Mouse (Mus musculus): ENCODE measurements around the gene Cdc26. TPM values are rescaled to one million over a fixed set of nuclear protein-coding genes. Genes with fewer than 3 reads are reported as not detected.

Gene Cdc26
- polyA plus RNA-seq, 1 experiment from 2014 or later: 77.1 TPM

DNA sequence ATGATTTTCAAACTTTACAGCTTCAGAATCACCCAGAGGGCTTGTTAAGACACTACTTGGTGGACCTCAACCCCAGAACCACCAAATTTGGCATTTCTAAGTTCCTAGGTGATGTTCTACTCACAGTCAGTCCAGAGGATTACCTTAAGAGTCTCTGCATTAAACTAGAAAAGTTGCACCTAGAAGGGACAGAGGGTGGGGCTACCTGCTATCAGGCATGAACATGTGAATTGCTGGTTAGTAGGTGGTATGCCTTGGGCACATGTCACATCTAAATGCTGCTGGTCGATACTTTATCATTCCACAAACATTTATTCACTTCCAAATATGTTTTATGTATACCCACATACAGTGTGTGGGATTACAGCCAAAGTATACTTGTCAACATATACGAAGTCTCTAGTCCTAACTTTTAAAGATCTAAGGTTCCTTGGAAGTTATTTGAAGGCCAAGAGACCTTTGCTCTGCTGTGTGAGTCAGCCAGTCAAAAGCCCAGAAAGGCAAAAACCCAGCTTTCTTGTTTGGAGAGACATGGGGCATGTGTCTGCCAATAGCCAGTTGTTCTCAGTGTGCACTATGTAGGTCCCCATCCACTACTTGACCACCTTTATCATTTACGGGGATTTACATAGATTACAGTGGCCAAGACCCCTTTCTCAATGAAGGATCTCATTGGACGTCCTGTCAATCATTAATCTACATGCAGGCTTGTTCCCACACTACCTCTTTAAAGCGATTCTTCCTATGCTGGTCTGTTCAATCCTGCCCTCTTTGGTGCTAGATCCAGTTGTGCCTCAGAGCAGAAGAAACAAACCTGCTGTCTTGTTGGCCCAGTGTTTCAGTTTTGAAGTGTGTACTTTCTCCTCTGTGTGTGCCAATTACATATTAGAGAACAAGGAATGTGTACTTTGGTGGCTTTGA lies 18.6 kb downstream of the Cdc26 start:
- H3K4me3 ChIP-seq (ENCODE audit: low read depth, low read length): no peak overlapping the region
- H3K27ac ChIP-seq (ENCODE audit: low read depth, low read length): no peak overlapping the region
- peaks cover 17% of the 10 kb centered on the region for H3K36me3 ChIP-seq (ENCODE audit: control insufficient read depth, insufficient read depth, low read length)
- no peaks in the 10 kb centered on the region for H3K27me3 ChIP-seq (ENCODE audit: control insufficient read depth, insufficient read depth, low read length)
- H3K4me2 ChIP-seq (ENCODE audit: low read depth, low read length): no peak overlapping the region
- 94% methylated on average over 5 of the region's 5 CpGs for WGBS
- no peaks in the 10 kb centered on the region for H3K9me3 ChIP-seq (ENCODE audit: control insufficient read depth, low read length)
- no peaks in the 10 kb centered on the region for H3K4me1 ChIP-seq (ENCODE audit: control insufficient read depth, insufficient read depth, low read length)
- ATAC-seq (ENCODE audit: low read depth): no peak
- no peak overlapping the region for H3K9ac ChIP-seq (replicated peaks; ENCODE audit: low read depth, low read length)

DNA sequence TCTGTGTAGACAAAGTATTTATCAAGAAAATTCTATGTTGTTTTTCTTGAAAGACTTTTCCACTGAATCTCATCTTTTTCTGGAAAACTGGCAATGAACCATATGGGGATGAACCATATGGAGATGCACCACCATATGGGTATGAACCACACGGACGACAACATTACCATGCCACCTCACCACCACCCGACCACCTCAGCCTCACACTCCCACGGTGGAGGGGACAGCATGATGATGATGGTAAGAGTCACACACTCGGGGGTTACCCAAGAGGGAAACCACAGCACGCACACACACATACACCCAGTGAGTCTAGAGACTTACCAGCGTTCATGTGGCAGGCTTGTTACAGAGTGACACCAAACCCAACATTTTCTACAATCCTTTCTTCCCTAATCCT lies 23.0 kb downstream of the Cdc26 start:
- no peaks in the 10 kb centered on the region for H3K4me1 ChIP-seq (ENCODE audit: control insufficient read depth, insufficient read depth, low read length)
- no peak overlapping the region for H3K9ac ChIP-seq (replicated peaks; ENCODE audit: low read depth, low read length)
- no peaks in the 10 kb centered on the region for H3K27me3 ChIP-seq (ENCODE audit: control insufficient read depth, insufficient read depth, low read length)
- no peak overlapping the region for H3K4me3 ChIP-seq (ENCODE audit: low read depth, low read length)
- H3K9me3 ChIP-seq (ENCODE audit: control insufficient read depth, low read length): no peaks in the 10 kb centered on the region
- no peak overlapping the region for H3K27ac ChIP-seq (ENCODE audit: low read depth, low read length)
- H3K36me3 ChIP-seq (ENCODE audit: control insufficient read depth, insufficient read depth, low read length): peaks cover 11% of the 10 kb centered on the region; the same call in 1 of the 2 replicates
- no peak overlapping the region for H3K4me2 ChIP-seq (ENCODE audit: low read depth, low read length)
- no peak for ATAC-seq (ENCODE audit: low read depth)
- WGBS: 93% methylated on average over 7 of the region's 7 CpGs

DNA sequence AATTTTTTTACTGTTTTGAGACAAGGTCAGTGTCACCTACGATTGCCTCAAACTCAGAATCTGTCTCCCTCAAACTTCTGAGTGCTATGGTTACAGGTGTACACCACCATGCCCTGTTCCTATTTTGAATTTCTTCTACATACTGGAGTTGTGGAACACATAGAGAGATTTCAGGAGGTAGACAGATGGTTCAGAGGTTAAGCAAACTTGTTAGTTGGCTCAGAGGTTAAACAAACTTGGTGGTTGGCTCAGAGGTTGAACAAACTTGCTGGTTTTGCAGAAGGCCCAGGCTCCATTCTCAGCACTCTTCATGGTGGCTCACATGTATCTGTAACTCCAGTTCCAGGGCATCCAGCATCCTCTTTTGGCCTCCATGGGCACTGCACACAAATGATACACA lies 24.3 kb downstream of the Cdc26 start:
- peaks cover 7% of the 10 kb centered on the region; the same call in 1 of the 2 replicates for H3K36me3 ChIP-seq (ENCODE audit: control insufficient read depth, insufficient read depth, low read length)
- H3K9ac ChIP-seq (replicated peaks; ENCODE audit: low read depth, low read length): no peak overlapping the region
- no peak overlapping the region for H3K4me3 ChIP-seq (ENCODE audit: low read depth, low read length)
- no peaks in the 10 kb centered on the region for H3K27me3 ChIP-seq (ENCODE audit: control insufficient read depth, insufficient read depth, low read length)
- no peak for ATAC-seq (ENCODE audit: low read depth)
- 95% methylated on average over 1 of the region's 1 CpGs for WGBS
- no peak overlapping the region for H3K4me2 ChIP-seq (ENCODE audit: low read depth, low read length)
- no peaks in the 10 kb centered on the region for H3K4me1 ChIP-seq (ENCODE audit: control insufficient read depth, insufficient read depth, low read length)
- no peaks in the 10 kb centered on the region for H3K9me3 ChIP-seq (ENCODE audit: control insufficient read depth, low read length)
- no peak overlapping the region for H3K27ac ChIP-seq (ENCODE audit: low read depth, low read length)

DNA sequence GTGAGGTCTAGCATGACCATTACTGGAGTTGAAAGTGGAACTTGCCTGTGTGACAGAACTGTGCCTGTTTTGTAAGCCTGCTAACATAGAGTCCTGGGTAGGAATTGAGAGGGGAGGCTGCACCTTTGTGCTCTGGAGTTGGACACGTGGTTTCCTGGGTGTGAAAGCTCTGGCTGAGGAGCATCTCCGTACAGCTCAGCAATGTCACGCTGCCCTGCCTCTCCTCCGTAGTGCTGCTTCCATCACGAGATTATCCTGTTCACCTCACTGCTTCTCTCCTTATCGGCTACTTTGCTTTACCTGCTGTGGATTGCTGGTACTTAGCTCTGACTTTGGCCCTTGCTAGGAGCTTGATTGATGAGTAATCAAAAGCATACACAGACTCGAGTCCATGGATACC lies 24.7 kb downstream of the Cdc26 start:
- no peaks in the 10 kb centered on the region for H3K4me1 ChIP-seq (ENCODE audit: control insufficient read depth, insufficient read depth, low read length)
- no peak overlapping the region for H3K4me3 ChIP-seq (ENCODE audit: low read depth, low read length)
- no peak for ATAC-seq (ENCODE audit: low read depth)
- no peaks in the 10 kb centered on the region for H3K9me3 ChIP-seq (ENCODE audit: control insufficient read depth, low read length)
- 91% methylated on average over 7 of the region's 7 CpGs for WGBS
- H3K4me2 ChIP-seq (ENCODE audit: low read depth, low read length): no peak overlapping the region
- no peak overlapping the region for H3K9ac ChIP-seq (replicated peaks; ENCODE audit: low read depth, low read length)
- H3K27ac ChIP-seq (ENCODE audit: low read depth, low read length): no peak overlapping the region
- H3K36me3 ChIP-seq (ENCODE audit: control insufficient read depth, insufficient read depth, low read length): peaks cover 7% of the 10 kb centered on the region; the same call in 1 of the 2 replicates
- no peaks in the 10 kb centered on the region for H3K27me3 ChIP-seq (ENCODE audit: control insufficient read depth, insufficient read depth, low read length)

DNA sequence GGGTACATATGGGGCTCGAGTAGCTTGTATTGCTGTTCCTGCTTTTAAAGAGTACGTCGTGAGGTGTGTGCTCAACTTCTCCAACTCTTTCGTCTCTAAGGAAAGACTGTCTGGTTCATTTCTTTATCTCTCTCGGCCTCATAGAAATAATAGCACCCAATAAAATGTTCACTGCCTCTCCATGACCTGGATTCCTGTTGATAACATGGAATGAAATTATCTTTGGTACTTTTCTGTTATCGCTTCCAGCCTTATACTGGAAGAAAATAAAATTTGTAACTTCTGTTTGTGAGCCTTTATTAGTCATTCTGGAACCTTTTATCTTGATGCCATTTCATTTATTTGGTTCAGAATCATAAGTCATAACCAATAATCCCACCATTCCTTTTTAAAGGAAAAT lies 25.2 kb downstream of the Cdc26 start:
- no peaks in the 10 kb centered on the region for H3K27me3 ChIP-seq (ENCODE audit: control insufficient read depth, insufficient read depth, low read length)
- no peak for ATAC-seq (ENCODE audit: low read depth)
- no peak overlapping the region for H3K4me3 ChIP-seq (ENCODE audit: low read depth, low read length)

DNA sequence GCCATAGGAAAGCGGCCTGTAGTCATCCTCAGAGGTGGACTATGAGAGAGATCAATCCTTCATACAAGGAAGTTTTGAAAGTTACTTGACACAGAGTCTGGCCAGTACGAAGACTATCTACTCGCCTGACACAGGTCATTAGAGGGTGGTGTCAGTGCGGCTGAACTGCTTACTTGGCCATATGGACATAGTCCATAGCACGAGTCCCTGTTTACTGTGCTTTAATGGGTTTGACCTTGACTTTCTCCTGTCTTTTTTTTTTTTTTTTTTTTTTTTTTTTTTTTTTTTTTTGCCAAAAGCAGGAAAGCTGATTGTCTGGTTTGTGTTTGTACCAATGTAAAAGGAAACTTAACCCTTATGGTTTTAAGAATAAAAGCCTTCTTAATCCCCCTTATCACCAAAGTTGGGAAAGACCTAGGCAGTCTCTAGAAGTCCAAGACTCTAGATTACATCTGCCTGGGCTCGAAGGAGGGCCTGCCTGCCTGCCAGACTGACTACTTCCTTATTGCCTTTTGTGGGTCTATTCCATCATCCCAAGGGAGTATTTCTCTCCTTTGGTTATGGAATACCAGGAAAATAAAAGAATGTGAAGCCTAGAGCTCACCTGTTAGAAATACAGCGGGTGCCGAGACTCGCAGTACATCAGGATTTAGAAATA lies 28.6 kb downstream of the Cdc26 start:
- Histone ChIP-seq H3K36me3 (ENCODE audit: control insufficient read depth, insufficient read depth, low read length) (no peaks in the 10 kb centered on the region), H3K9ac (replicated peaks; ENCODE audit: low read depth, low read length) (no peak overlapping the region), H3K4me2 (ENCODE audit: low read depth, low read length) (no peak overlapping the region), H3K9me3 (ENCODE audit: control insufficient read depth, low read length) (no peaks in the 10 kb centered on the region), H3K4me1 (ENCODE audit: control insufficient read depth, insufficient read depth, low read length) (no peaks in the 10 kb centered on the region), H3K27me3 (ENCODE audit: control insufficient read depth, insufficient read depth, low read length) (no peaks in the 10 kb centered on the region), H3K27ac (ENCODE audit: low read depth, low read length) (no peak overlapping the region), H3K4me3 (ENCODE audit: low read depth, low read length) (no peak overlapping the region)
- ATAC-seq (ENCODE audit: low read depth): no peak
- WGBS: 94% methylated on average over 9 of the region's 9 CpGs

More for the DNA sequence above, 25.2 kb downstream of the Cdc26 start:
- Histone ChIP-seq H3K9ac (replicated peaks; ENCODE audit: low read depth, low read length) (no peak overlapping the region), H3K36me3 (ENCODE audit: control insufficient read depth, insufficient read depth, low read length) (peaks cover 2% of the 10 kb centered on the region; the same call in 1 of the 2 replicates), H3K4me2 (ENCODE audit: low read depth, low read length) (no peak overlapping the region), H3K4me1 (ENCODE audit: control insufficient read depth, insufficient read depth, low read length) (no peaks in the 10 kb centered on the region), H3K9me3 (ENCODE audit: control insufficient read depth, low read length) (no peaks in the 10 kb centered on the region), H3K27ac (ENCODE audit: low read depth, low read length) (no peak overlapping the region)
- WGBS: 95% methylated on average over 6 of the region's 6 CpGs

DNA sequence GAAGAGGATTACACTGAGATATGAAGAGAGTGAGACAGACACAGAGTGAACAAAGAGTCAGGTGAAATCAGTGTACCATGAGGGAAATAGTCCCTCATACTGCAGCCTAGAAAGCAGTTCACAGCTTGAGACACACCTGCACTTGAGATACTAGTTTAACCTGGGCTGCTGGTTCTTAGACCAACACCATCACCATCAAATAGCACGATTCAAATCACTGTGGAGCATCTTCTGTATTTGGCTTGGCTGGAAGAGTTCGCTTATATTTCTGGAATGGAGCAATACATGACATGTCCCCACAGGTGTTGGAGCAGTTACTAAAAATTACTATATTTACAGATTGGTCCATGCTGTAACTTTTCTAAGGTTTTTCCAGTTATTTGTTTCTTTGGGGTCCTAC lies 32.3 kb downstream of the Cdc26 start:
- no peak overlapping the region for H3K4me3 ChIP-seq (ENCODE audit: low read depth, low read length)
- 94% methylated on average over 2 of the region's 2 CpGs for WGBS
- ATAC-seq (ENCODE audit: low read depth): no peak

DNA sequence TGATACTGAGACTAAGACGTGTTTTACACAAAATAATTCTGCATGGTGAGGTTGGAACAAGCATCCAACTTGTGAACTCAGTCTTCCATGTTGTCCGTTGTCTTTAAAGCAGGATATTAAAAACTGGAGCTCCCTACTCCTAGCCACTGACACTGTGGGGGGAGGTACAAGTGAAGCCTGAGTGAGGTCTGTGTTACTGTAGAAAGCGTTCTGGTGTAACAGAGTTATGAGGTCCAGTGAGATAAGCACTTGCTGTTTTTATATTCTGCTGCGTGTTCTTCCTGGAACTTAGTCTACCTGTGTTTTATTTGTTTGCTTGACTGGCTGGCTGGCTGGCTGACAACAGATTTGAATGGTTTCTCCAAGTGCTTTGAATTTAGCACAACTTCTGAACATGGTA lies 34.1 kb downstream of the Cdc26 start:
- Histone ChIP-seq H3K9ac (replicated peaks; ENCODE audit: low read depth, low read length) (no peak overlapping the region), H3K4me1 (ENCODE audit: control insufficient read depth, insufficient read depth, low read length) (no peaks in the 10 kb centered on the region), H3K4me3 (ENCODE audit: low read depth, low read length) (no peak overlapping the region), H3K27me3 (ENCODE audit: control insufficient read depth, insufficient read depth, low read length) (no peaks in the 10 kb centered on the region), H3K36me3 (ENCODE audit: control insufficient read depth, insufficient read depth, low read length) (no peaks in the 10 kb centered on the region), H3K27ac (ENCODE audit: low read depth, low read length) (no peak overlapping the region), H3K9me3 (ENCODE audit: control insufficient read depth, low read length) (no peaks in the 10 kb centered on the region), H3K4me2 (ENCODE audit: low read depth, low read length) (no peak overlapping the region)
- ATAC-seq (ENCODE audit: low read depth): no peak
- WGBS: 86% methylated on average over 4 of the region's 4 CpGs

More for the DNA sequence above, 32.3 kb downstream of the Cdc26 start:
- Histone ChIP-seq H3K4me1 (ENCODE audit: control insufficient read depth, insufficient read depth, low read length) (no peaks in the 10 kb centered on the region), H3K9me3 (ENCODE audit: control insufficient read depth, low read length) (no peaks in the 10 kb centered on the region), H3K27me3 (ENCODE audit: control insufficient read depth, insufficient read depth, low read length) (no peaks in the 10 kb centered on the region), H3K27ac (ENCODE audit: low read depth, low read length) (no peak overlapping the region), H3K4me2 (ENCODE audit: low read depth, low read length) (no peak overlapping the region), H3K36me3 (ENCODE audit: control insufficient read depth, insufficient read depth, low read length) (no peaks in the 10 kb centered on the region), H3K9ac (replicated peaks; ENCODE audit: low read depth, low read length) (no peak overlapping the region)

DNA sequence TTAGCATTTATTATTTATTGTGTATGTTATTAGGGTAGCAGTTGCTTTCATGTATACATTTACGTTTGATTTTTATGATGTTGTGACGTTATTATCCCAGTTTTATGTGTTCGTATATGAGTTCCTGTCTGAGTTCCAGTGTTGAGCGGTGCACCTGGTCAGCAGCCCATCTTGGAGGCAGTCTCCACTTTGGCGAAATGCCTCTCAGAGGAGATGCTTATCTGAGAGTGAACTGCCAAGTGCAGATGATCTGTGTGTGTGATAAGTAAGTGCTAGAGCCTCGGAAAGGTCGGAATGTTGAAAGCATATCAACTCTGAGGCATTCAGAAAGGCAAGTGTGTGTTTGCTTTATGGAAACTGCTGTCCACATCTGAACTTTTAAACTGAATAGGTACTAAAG lies 34.8 kb downstream of the Cdc26 start:
- Histone ChIP-seq H3K4me3 (ENCODE audit: low read depth, low read length) (no peak overlapping the region), H3K27me3 (ENCODE audit: control insufficient read depth, insufficient read depth, low read length) (no peaks in the 10 kb centered on the region), H3K36me3 (ENCODE audit: control insufficient read depth, insufficient read depth, low read length) (no peaks in the 10 kb centered on the region), H3K9me3 (ENCODE audit: control insufficient read depth, low read length) (no peaks in the 10 kb centered on the region), H3K9ac (replicated peaks; ENCODE audit: low read depth, low read length) (no peak overlapping the region), H3K4me1 (ENCODE audit: control insufficient read depth, insufficient read depth, low read length) (no peaks in the 10 kb centered on the region), H3K27ac (ENCODE audit: low read depth, low read length) (no peak overlapping the region), H3K4me2 (ENCODE audit: low read depth, low read length) (no peak overlapping the region)
- ATAC-seq (ENCODE audit: low read depth): no peak
- 88% methylated on average over 7 of the region's 7 CpGs for WGBS
